Mouse (Mus musculus): ENCODE measurements around the gene Anapc15-ps.

Gene Anapc15-ps

DNA sequence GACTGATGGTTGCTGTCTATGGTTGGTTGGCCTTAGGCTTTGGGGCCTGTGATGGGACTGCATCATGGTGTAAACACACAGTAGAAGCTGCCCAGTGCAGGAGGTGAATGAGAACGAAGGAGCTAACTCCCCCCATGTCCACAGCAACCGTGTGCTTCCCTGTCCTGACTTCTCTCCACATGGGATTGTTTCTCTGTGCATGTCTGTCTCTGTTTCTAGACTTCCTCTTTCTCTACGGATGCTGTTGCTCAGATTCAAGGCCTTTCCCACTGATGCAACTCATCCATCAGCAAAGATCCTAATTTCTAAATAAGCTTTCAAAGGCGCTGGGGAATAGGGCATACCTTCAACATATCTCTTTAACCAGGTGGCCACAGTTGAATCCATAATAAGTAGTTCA lies 3.4 kb downstream of the Anapc15-ps start:
- DNase-seq (ENCODE audit: low spot score), result no peak

- DNase-seq (ENCODE audit: low spot score), result no peak
These were observed 4.2 kb downstream of the Anapc15-ps start for GRCm38 (mm10) chr10:95669034-95669433.

- no peak for DNase-seq (ENCODE audit: low spot score)
These were observed 5.8 kb downstream of the Anapc15-ps start for GRCm38 (mm10) chr10:95667371-95668030.

- DNase-seq (ENCODE audit: low spot score), result no peak
These were observed 6.5 kb downstream of the Anapc15-ps start for GRCm38 (mm10) chr10:95666791-95667190.

GRCm38 (mm10) chr10:95665426-95665990 lies 7.7 kb downstream of the Anapc15-ps start:
- DNase-seq (ENCODE audit: low spot score), result no peak

DNA sequence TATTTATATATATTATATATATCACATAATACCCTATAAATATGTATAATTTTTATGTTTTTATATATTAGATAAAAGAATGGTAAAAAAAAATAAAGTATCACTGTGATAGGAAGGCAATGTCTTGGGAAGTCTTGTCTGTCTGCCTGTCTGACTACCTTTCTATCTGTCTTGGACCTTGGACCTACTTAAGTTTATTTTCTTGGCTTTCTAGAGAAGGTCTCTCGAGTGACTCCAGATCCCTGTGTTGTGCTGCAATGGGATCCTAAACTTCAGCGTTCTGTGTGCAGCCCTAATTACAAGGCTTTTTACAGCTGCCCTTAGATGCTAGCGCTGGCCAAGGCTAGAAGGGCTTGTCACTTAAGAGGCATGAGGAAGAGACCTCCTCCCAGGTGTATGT lies 8.6 kb downstream of the Anapc15-ps start:
- DNase-seq (ENCODE audit: low spot score), result no peak

DNA sequence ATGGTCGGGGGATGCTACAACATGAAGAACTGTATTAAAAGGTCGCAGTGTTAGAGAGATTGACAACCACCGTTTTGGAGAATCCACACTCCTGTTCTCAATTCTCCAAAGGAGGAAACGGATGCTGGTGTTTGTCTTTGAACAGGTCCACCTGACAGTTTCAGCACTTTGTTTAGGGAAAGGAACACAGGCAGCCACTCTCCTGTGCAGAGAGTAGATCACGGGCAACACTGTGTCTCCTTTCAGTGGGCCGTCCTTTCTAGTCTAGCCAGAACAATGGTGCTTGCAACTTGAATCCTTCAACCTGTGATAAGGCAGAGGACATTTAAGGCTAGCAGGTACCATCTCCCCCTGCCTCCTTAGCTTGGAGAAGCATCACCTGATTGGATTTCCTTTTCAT lies 12.9 kb downstream of the Anapc15-ps start:
- no peak for DNase-seq (ENCODE audit: low spot score)

DNA sequence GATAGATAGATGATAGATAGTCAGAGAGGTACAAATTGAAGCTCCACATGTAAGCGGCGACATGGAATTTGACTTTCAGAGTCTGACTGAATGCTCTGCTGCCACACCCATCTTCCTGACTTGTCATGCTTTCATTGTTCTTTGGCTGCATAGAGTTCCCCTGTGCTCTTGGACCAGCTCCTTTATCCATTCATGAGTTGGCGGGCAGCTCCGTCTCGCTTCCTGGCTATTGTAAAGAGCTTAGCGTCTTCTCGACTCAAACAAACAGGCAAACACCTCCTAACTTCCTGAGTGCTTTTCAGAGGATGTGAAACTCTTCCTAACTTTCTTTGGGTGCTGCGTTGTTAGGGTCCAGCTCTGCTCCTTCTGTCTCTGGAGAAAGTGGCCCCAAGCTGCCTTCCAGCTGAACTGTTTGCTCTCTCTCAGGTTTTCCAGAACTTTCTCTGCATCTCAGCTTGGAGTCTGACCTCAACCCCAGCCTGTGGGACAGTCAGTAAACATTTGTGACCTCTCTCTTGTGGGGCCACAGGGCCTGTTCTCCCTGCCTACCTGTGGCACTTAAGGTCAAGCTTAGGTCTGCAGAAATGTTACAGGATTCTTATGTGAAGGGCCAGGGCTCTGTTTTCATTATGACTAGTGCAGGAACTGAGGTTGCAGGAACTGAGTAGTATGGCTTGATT lies 13.6 kb downstream of the Anapc15-ps start:
- no peak for DNase-seq (ENCODE audit: low spot score)

- DNase-seq (ENCODE audit: low spot score), result no peak
These were observed 14.4 kb downstream of the Anapc15-ps start for GRCm38 (mm10) chr10:95658836-95659343.

DNA sequence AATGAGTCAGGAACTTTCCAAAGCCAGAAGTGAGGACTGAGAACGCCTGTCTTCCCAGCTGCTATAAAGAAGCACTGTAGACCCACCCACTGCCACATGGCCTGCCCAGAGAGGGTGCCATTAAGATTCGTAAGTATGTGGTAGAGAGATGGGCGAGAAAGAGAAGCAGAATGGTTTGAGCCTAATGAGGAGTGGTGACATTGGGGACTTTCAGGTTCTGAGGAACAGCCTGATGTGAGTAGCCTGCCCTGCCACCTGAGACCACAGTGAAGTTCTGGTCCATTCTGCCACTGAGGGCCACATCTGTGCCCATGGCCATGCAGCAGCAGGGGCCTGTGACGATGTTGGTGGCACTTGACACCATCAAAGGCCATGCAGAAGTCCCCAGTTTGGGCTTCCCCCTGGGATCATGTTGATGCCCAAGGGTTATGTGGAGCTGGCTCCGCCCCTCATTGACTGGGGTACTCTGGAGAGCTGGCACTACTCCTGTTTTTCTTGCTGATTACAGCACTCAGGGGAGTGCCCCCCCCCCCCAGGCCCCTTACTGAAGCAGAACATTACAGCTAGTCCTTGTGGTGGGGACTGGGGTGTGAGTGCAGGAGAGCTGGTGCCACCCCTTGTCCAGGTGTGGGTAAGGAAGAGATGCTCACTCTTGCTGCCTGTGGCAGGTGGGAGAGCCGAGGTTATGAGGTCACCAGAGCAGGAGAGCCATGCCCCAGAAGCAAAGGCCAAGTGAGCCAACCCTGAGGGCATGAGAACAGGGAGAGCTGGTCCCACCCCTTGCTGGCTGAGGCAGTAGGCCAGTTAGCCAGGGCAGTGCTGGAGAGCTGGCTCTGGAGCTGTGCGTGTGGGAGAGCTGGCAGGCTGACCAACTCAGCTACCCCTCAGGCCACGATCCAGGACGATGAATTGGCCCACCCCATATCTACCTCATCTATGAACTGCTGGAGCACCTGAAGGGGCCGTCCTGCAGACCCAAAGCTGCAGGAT lies 16.7 kb downstream of the Anapc15-ps start:
- no peak for DNase-seq (ENCODE audit: low spot score)

GRCm38 (mm10) chr10:95652131-95652530 lies 21.1 kb downstream of the Anapc15-ps start:
- no peak for DNase-seq (ENCODE audit: low spot score)

GRCm38 (mm10) chr10:95648326-95648888 lies 24.8 kb downstream of the Anapc15-ps start:
- DNase-seq (ENCODE audit: low spot score), result no peak

- DNase-seq (ENCODE audit: low spot score), result no peak
These were observed 26.1 kb downstream of the Anapc15-ps start for GRCm38 (mm10) chr10:95647128-95647527.

- DNase-seq (ENCODE audit: low spot score), result no peak
These were observed 26.7 kb downstream of the Anapc15-ps start for GRCm38 (mm10) chr10:95646576-95646975.

GRCm38 (mm10) chr10:95643696-95644360 lies 29.4 kb downstream of the Anapc15-ps start:
- no peak for DNase-seq (ENCODE audit: low spot score)

GRCm38 (mm10) chr10:95643042-95643441 lies 30.2 kb downstream of the Anapc15-ps start:
- DNase-seq (ENCODE audit: low spot score), result no peak

- DNase-seq (ENCODE audit: low spot score), result no peak
These were observed 31.9 kb downstream of the Anapc15-ps start for GRCm38 (mm10) chr10:95641335-95641734.

DNA sequence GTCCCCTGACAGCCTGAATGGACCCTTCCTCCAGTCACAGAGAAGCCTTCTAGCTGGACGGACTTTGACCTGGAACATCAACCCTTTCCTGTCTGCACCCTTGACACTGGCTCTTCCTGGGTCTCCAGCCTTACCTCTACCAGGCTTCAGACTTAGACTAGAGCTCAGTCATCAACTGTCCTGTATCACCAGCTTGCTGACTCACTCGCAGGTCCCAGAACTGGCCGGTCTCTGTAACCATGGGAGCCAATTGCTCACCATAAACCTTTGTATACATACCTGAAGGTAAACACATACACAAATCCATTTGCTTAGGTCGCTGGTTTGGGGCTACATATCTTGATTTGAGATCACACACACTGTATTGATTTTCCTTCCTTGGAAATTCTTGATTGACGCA lies 33.8 kb downstream of the Anapc15-ps start:
- no peak for DNase-seq (ENCODE audit: low spot score)

DNA sequence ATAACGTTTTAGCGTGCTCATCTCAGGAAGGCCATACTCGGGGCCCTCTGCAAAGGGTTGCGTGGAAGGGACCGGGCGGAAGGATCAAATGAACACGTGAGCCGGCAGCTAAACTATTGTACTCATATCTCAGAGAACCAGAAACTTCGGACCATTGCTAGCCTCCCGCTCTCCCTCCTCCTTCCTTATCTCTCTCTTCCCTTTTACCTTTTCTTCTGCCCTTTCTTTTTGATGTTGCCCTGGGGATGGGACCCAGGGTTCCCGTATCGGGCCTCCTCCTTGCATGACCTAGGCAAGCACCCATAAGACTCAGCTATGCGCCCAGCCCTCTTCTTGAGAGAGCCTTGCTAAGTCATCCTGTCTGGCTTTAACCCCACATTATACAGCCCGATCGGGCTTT lies 38.5 kb downstream of the Anapc15-ps start:
- no peak for DNase-seq (ENCODE audit: low spot score)

DNA sequence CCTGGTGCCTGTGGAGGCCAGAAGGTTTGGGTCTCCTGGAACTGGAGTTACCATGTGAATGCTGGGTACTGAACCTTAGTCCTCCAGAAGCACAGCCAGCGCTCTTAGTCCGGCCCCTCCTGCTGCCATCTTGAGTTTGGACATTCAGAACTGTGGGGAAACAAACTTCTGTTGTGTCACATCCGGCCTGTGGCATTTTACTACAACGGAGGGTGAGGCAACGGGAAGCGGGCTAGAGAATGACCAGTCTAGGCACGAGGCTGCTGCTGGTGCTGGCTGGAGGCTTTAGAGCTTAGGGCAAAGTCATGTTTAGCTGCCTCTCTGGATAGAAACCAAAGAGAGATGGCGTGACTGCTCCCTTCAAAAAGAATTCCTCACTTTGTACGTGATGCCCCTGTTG lies 39.0 kb downstream of the Anapc15-ps start:
- no peak for DNase-seq (ENCODE audit: low spot score)

GRCm38 (mm10) chr10:95631568-95631967 lies 41.7 kb downstream of the Anapc15-ps start:
- DNase-seq (ENCODE audit: low spot score), result peak; percentile 57
